Comparison of ENCODE assay signal across 12 mouse cellular contexts in genomic region chr1:151200620-151201019, GRCm38 (mm10). TPM values are rescaled to one million over a fixed set of nuclear protein-coding genes. Genes with fewer than 3 reads are reported as not detected.
"Had no signal": no experiment of that assay in that cellular context is flagged by ENCODE, and none has a peak within 500 bp of the region (broad histone marks: within the 10 kb centered on the region; RNA-seq: fewer than 3 reads in every experiment).

No protein-coding gene starts in this region.

RNA-seq across cellular contexts. Expression of gene Gm47995, which starts 2.4 kb away (rescaled TPM):
- polyA plus RNA-seq: lung, embryonic 14.5 days; lung, embryonic 16.5 days; midbrain, embryonic 10.5 days; midbrain, embryonic 12.5 days; midbrain, embryonic 15.5 days; midbrain, postnatal 0 days; neural tube, embryonic 14.5 days; stomach, embryonic 14.5 days; stomach, embryonic 16.5 days; thymus, postnatal 0 days had no signal

RNA-seq across cellular contexts. Expression of gene 3110040M04Rik, which starts 3.3 kb away (rescaled TPM):
- polyA plus RNA-seq: lung, embryonic 14.5 days; lung, embryonic 16.5 days; midbrain, embryonic 10.5 days; midbrain, embryonic 12.5 days; midbrain, embryonic 15.5 days; midbrain, postnatal 0 days; neural tube, embryonic 12.5 days; neural tube, embryonic 14.5 days; stomach, embryonic 14.5 days; thymus, postnatal 0 days had no signal

RNA-seq across cellular contexts. Expression of gene Gm8947, which starts 8.4 kb away (rescaled TPM):
- polyA plus RNA-seq: lung, embryonic 16.5 days; midbrain, embryonic 12.5 days; midbrain, embryonic 15.5 days; midbrain, postnatal 0 days; neural tube, embryonic 14.5 days; stomach, embryonic 14.5 days; thymus, postnatal 0 days had no signal

RNA-seq across cellular contexts. Expression of gene Gm47996, which starts 9.3 kb away (rescaled TPM):
- polyA plus RNA-seq: lung, embryonic 14.5 days; lung, embryonic 16.5 days; midbrain, embryonic 15.5 days; midbrain, postnatal 0 days; neural tube, embryonic 12.5 days; neural tube, embryonic 14.5 days; small intestine, adult 2 months; stomach, embryonic 14.5 days; stomach, embryonic 16.5 days; thymus, postnatal 0 days had no signal

RNA-seq across cellular contexts. Expression of gene Gm47985, which starts 18.3 kb away (rescaled TPM):
- polyA plus RNA-seq: lung, embryonic 14.5 days; midbrain, embryonic 15.5 days; midbrain, postnatal 0 days; neural tube, embryonic 14.5 days; stomach, embryonic 14.5 days; thymus, postnatal 0 days had no signal
